Mouse (Mus musculus): Measurements from ENCODE around the gene C030005K15Rik. TPM values are rescaled to one million over a fixed set of nuclear protein-coding genes. Genes with fewer than 3 reads are reported as not detected.

Gene C030005K15Rik
- total and polyA plus RNA-seq, 3 experiments, result not detected

- DNase-seq (ENCODE audit: extremely low read depth), result no peak
- Histone ChIP-seq H3K27me3 (replicated peaks) (no peaks in the 10 kb centered on the region), H3K9me3 (replicated peaks; ENCODE audit: low read length) (no peaks in the 10 kb centered on the region), H3K4me2 (ENCODE audit: insufficient read depth, low read depth, poor library complexity, severe bottlenecking) (no peak overlapping the region), H3K27ac (ENCODE audit: insufficient read depth, low read depth) (no peak overlapping the region), H3K79me2 (replicated peaks; ENCODE audit: control insufficient read depth, extremely low read depth, insufficient read depth, poor library complexity, severe bottlenecking) (no peaks in the 10 kb centered on the region), H3K36me3 (replicated peaks in 1 of 2; ENCODE audit: control insufficient read depth in 1 of 2, insufficient read depth in 1 of 2, low read length in 1 of 2) (no peaks in the 10 kb centered on the region), H3K4me1 (ENCODE audit: control insufficient read depth in 1 of 2, insufficient read depth in 2 of 2) (no peaks in the 10 kb centered on the region), H3K9ac (ENCODE audit: insufficient read depth, low read depth) (no peak overlapping the region), H3K4me3 (replicated peaks in 1 of 3; ENCODE audit: low read depth in 2 of 3, low read length in 2 of 3, poor library complexity in 1 of 3) (no peak overlapping the region)
- TF ChIP-seq EP300 (IDR thresholded peaks at IDR 0.05; ENCODE audit: low read length) (no peak), CHD2 (IDR thresholded peaks at IDR 0.05; ENCODE audit: low read length) (no peak), POLR2A (IDR thresholded peaks at IDR 0.05; ENCODE audit: low read depth, low read length) (no peak), TCF12 (IDR thresholded peaks at IDR 0.05; ENCODE audit: low read depth, low read length) (no peak), SMC3 (IDR thresholded peaks at IDR 0.05; ENCODE audit: low read depth, low read length) (no peak), E2F4 (IDR thresholded peaks at IDR 0.05; ENCODE audit: insufficient replicate concordance, low read depth, low read length) (no peak), IRF4 (IDR thresholded peaks at IDR 0.05; ENCODE audit: low read depth, low read length) (no peak), TBP (conservative IDR thresholded peaks at IDR 0.05; ENCODE audit: low read depth, low read length) (no peak), ZKSCAN1 (IDR thresholded peaks at IDR 0.05; ENCODE audit: borderline replicate concordance, low read depth, low read length) (no peak), HCFC1 (IDR thresholded peaks at IDR 0.05; ENCODE audit: low read depth, low read length) (no peak)
- in situ Hi-C loops (cut with MboI; ENCODE audit: low pct_ligation_motif_present, low pct_unique_long_range_greater_than_20kb, low sequenced_read_pairs), result no loop called here
- dilution Hi-C loops (cut with MboI; ENCODE audit: extremely low pct_ligation_motif_present, extremely low pct_unique_long_range_greater_than_20kb, low sequenced_read_pairs), result no loop called here
Observed at GRCm38 (mm10) chr10:97693398-97694135, 33.0 kb downstream of the C030005K15Rik start.

GRCm38 (mm10) chr10:97692913-97693312 lies 33.6 kb downstream of the C030005K15Rik start, which contains the start of gene Ccer1:
Gene Ccer1, plus strand, starts transcription at chr10:97693059.
- in situ Hi-C loops (cut with MboI; ENCODE audit: low pct_ligation_motif_present, low pct_unique_long_range_greater_than_20kb, low sequenced_read_pairs), result no loop called here
- Histone ChIP-seq H3K9ac (ENCODE audit: insufficient read depth, low read depth) (no peak within 1 kb of the TSS), H3K4me3 (replicated peaks in 1 of 3; ENCODE audit: low read depth in 2 of 3, low read length in 2 of 3, poor library complexity in 1 of 3) (no peak within 1 kb of the TSS), H3K36me3 (replicated peaks in 1 of 2; ENCODE audit: control insufficient read depth in 1 of 2, insufficient read depth in 1 of 2, low read length in 1 of 2) (no peaks in the 10 kb centered on the region), H3K4me2 (ENCODE audit: insufficient read depth, low read depth, poor library complexity, severe bottlenecking) (no peak within 1 kb of the TSS), H3K27me3 (replicated peaks) (no peaks in the 10 kb centered on the region), H3K4me1 (ENCODE audit: control insufficient read depth in 1 of 2, insufficient read depth in 2 of 2) (no peaks in the 10 kb centered on the region), H3K9me3 (replicated peaks; ENCODE audit: low read length) (no peaks in the 10 kb centered on the region), H3K79me2 (replicated peaks; ENCODE audit: control insufficient read depth, extremely low read depth, insufficient read depth, poor library complexity, severe bottlenecking) (no peaks in the 10 kb centered on the region), H3K27ac (ENCODE audit: insufficient read depth, low read depth) (no peak within 1 kb of the TSS)
- no peak for DNase-seq (ENCODE audit: extremely low read depth)
- TF ChIP-seq MAX (IDR thresholded peaks at IDR 0.05; ENCODE audit: low read length) (no peak), USF2 (conservative IDR thresholded peaks at IDR 0.05; ENCODE audit: low read depth, low read length) (no peak), RCOR1 (conservative IDR thresholded peaks at IDR 0.05; ENCODE audit: low read depth, low read length) (no peak), PAX5 (IDR thresholded peaks at IDR 0.05; ENCODE audit: low read length) (no peak), TBP (conservative IDR thresholded peaks at IDR 0.05; ENCODE audit: low read depth, low read length) (no peak), BHLHE40 (IDR thresholded peaks at IDR 0.05; ENCODE audit: low read depth, low read length) (no peak), ETS1 (conservative IDR thresholded peaks at IDR 0.05; ENCODE audit: low read depth, low read length) (no peak), CHD2 (IDR thresholded peaks at IDR 0.05; ENCODE audit: low read length) (no peak), MXI1 (IDR thresholded peaks at IDR 0.05; ENCODE audit: low read depth, low read length) (no peak), ELF1 (IDR thresholded peaks at IDR 0.05; ENCODE audit: low read depth, low read length) (no peak), MEF2A (IDR thresholded peaks at IDR 0.05; ENCODE audit: borderline replicate concordance, low read depth, low read length) (no peak), MAZ (IDR thresholded peaks at IDR 0.05; ENCODE audit: low read depth, low read length) (no peak)
- dilution Hi-C loops (cut with MboI; ENCODE audit: extremely low pct_ligation_motif_present, extremely low pct_unique_long_range_greater_than_20kb, low sequenced_read_pairs), result no loop called here
